Mouse (Mus musculus) liver, embryonic 16.5 days (tissue): ENCODE results near the gene Veph1. TPM values are rescaled to one million over a fixed set of nuclear protein-coding genes. Genes with fewer than 3 reads are reported as not detected.

ENCODE experiments used
- ATAC-seq: fragments of 200-750 bp; cut with Nextera tagmentation; 2 replicates; pipeline ENCODE4 v1.8.0; 2017; ENCODE audit warnings: low read depth, mild to moderate bottlenecking, moderate number of reproducible peaks, moderate library complexity
- H3K27ac ChIP-seq: fragments of 300-500 bp; sonication (generic); 2 replicates; pipeline ENCODE4 v1.5.1; 2014; ENCODE audit warnings: mild to moderate bottlenecking, low read length
- H3K27me3 ChIP-seq: fragments of 300-500 bp; sonication (generic); 2 replicates; pipeline ENCODE4 v1.6.1; 2014; ENCODE audit warnings: low read depth, low read length, mixed read lengths; ENCODE audit not compliant: control insufficient read depth, insufficient read depth
- H3K36me3 ChIP-seq: fragments of 300-500 bp; sonication (generic); 2 replicates; pipeline ENCODE4 v1.6.1; 2014; ENCODE audit warnings: mild to moderate bottlenecking; ENCODE audit not compliant: control insufficient read depth, insufficient read depth
- H3K4me1 ChIP-seq: fragments of 300-500 bp; sonication (generic); 2 replicates; pipeline ENCODE4 v1.6.1; 2014; ENCODE audit warnings: low read depth, low read length, mixed read lengths; ENCODE audit not compliant: control insufficient read depth
- H3K4me2 ChIP-seq: fragments of 300-500 bp; sonication (generic); 2 replicates; pipeline ENCODE4 v1.6.1; 2014; ENCODE audit warnings: low read depth, low read length, mixed read lengths
- H3K4me3 ChIP-seq: fragments of 300-500 bp; sonication (generic); 2 replicates; pipeline ENCODE4 v1.5.1; 2014; ENCODE audit warnings: low read depth, mild to moderate bottlenecking, low read length
- H3K9ac ChIP-seq: fragments of 300-500 bp; sonication (generic); 2 replicates; pipeline ENCODE4 v1.6.1; 2014; ENCODE audit warnings: low read depth, low read length
- H3K9me3 ChIP-seq: fragments of 300-500 bp; sonication (generic); replicated peaks from 2 replicates; pipeline ENCODE4 v1.6.1; 2016; ENCODE audit warnings: low read length; ENCODE audit not compliant: control insufficient read depth
- WGBS: fragments of 180-500 bp; shearing (Covaris S2); extraction: QIAGEN DNeasy Blood & Tissue Kit; methylation state at CpG from one replicate; pipeline ENCODE4 v1.1.7; 2014; ENCODE audit not compliant: insufficient replicate concordance; 5-methylcytosine and 5-hydroxymethylcytosine counted together
- polyA plus RNA-seq: library from polyadenylated mRNA; unstranded; fragments of >200 nt; fragmentation: Nextera tagmentation; extraction: Ambion mirVana; gene quantifications from 2 replicates; pipeline ENCODE4 v1.2.1, GENCODE M21; 2015

Gene Veph1
- 0.12 and 0.16 TPM in 2 replicates for polyA plus RNA-seq

DNA sequence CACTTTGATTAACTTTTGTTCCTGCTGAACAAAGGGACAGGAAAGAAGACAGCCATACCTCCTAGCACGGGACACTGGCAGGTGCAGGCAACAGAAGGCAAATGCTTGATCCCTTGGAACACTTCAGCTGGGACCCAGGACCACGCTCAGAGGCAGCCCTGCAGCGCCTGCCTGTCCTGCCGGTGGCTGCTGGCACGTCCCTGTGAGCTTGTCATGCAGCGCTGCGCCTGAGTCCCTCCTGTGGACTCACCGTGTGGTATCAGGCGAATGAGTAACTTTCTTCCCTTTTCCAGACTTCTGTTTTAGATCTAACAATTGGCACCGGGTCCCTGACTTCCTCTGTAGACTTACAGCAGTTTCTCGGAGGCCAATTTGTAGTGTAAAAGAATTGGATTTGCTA, at the start of gene Veph1:
TSS of gene Veph1 (minus strand) at position 293 of the 400 bp plus-strand sequence.
- no peaks in the 10 kb centered on the region for H3K9me3 ChIP-seq
- 18% methylated on average over 11 of the region's 11 CpGs for WGBS

DNA sequence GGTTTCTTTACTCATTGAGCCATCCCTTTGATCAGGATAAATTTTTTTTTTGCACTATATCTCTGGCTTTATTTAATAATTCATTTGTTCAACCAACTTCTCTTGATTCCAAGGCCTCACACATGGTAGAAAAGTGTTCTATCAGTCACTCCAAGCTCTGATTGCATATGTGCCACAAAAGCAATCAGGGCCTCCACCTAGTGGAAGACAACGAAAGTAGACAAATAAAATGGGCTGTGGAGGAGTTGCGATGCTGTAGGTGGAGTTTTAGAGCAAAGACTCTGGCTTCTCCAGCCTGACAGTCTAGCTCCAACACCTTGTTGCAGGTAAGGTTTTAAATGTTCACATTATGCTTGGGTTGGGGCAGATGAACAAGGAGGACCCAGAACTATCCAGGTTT, 44.1 kb upstream of the Veph1 start:
- ATAC-seq, result no peak
- Histone ChIP-seq H3K4me1 (no peaks in the 10 kb centered on the region), H3K36me3 (no peaks in the 10 kb centered on the region), H3K9ac (no peak overlapping the region), H3K27me3 (no peaks in the 10 kb centered on the region), H3K27ac (no peak overlapping the region), H3K4me3 (no peak overlapping the region), H3K4me2 (no peak overlapping the region), H3K9me3 (no peaks in the 10 kb centered on the region)
- WGBS, result 64% methylated on average over 2 of the region's 2 CpGs

More for the DNA sequence above, at the start of gene Veph1:
- H3K4me2 ChIP-seq, result no peak within 1 kb of the TSS
- no peak for ATAC-seq
- H3K27me3 ChIP-seq, result no peaks in the 10 kb centered on the region
- H3K36me3 ChIP-seq, result no peaks in the 10 kb centered on the region
- no peaks in the 10 kb centered on the region for H3K4me1 ChIP-seq
- H3K27ac ChIP-seq, result no peak within 1 kb of the TSS
- no peak within 1 kb of the TSS for H3K4me3 ChIP-seq
- no peak within 1 kb of the TSS for H3K9ac ChIP-seq

DNA sequence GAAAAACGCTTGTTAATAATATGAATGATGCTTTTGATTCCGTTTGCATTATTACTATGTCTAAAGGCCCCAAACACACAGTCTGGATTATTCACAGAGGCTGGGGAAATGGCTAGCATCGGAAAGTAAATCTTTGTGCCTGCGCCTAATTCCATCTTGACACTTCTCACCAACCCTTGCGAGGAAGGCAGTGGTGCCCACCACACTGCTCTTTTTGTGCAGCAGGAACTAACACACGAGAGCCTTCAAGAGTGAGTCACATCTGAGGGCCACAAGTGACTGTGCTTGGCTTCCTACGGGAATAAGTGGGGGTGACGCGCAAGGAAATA, 35.7 kb upstream of the Veph1 start:
- H3K4me1 ChIP-seq, result no peaks in the 10 kb centered on the region
- 65% methylated on average over 9 of the region's 9 CpGs for WGBS
- ATAC-seq, result no peak

DNA sequence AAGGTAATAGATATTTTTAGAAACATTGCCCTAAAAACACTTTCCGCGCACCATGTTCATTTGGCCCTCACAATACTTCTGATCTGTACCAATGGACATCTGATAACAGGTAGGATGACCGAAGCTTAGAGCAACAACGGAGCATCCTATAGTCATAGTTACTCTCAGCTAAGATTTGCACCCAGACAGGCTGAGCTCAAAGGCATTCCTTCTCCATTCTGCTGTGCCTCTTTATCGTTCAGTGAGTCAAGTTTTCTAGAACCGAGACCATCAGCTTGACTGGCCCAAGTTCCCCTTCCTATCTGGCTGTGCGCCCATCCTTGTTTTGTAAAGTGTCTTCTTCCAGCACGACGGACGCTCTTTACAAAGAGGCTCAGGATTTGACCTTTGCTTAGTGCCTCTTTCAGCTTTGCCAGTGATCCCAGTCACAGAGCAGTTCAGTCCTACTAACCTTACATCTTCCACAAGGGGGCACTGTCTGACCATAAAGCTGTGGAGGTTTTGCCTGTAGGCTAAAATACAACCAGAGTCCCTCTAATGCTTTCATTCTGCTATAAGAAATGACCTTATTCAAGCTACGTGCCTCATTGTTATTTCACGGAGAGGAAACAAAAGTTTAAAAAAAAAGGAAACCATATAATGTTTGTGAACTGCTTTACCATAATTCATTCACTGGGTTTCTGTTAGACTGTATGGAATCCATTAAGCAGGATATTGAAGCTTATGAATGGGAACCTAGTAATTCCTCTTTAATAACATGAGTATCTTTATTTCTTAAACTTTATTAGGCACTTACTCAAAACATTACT, 35.2 kb upstream of the Veph1 start:
- no peaks in the 10 kb centered on the region for H3K9me3 ChIP-seq
- no peak overlapping the region for H3K9ac ChIP-seq
- no peak overlapping the region for H3K4me3 ChIP-seq
- no peak overlapping the region for H3K4me2 ChIP-seq
- H3K36me3 ChIP-seq, result no peaks in the 10 kb centered on the region
- H3K27me3 ChIP-seq, result no peaks in the 10 kb centered on the region
- WGBS, result 33% methylated on average over 12 of the region's 12 CpGs
- no peak for ATAC-seq
- H3K27ac ChIP-seq, result no peak overlapping the region
- no peaks in the 10 kb centered on the region for H3K4me1 ChIP-seq

More for the DNA sequence above, 35.7 kb upstream of the Veph1 start:
- no peaks in the 10 kb centered on the region for H3K9me3 ChIP-seq
- H3K4me2 ChIP-seq, result no peak overlapping the region
- no peaks in the 10 kb centered on the region for H3K36me3 ChIP-seq
- no peak overlapping the region for H3K4me3 ChIP-seq
- no peaks in the 10 kb centered on the region for H3K27me3 ChIP-seq
- H3K9ac ChIP-seq, result no peak overlapping the region
- H3K27ac ChIP-seq, result no peak overlapping the region

DNA sequence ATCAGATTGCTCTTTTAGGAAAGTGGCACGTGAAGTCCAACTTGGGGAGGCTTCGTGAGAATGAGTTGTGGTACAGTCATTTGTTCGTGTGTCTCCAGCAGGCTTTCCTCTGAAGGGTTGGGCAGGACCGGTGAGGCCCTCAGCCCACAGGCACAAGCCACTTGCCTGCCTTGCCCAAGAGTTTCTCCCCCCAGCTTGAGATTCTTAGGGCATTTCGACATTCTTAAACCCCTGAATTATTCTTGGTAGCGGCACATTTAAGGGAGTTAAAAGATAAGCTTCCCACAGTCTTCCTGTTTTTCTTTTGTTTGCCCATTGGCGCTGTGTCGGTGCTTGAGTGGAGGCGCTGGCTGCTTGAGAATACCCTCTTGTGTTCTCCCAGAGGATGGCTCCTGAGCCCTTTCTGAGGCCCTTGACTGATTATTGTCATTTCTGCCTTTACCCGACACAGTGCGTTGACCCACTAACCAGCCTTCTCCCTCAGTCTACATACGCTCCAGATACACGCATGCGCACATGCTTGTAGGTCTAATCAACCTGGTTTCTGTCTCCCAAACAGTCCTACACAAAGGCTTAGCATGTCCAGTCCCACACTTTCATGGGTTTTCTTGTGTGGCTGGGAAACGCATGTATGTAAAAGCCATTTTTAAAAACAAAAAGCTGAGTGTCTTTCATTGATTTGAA, 34.4 kb upstream of the Veph1 start:
- no peak overlapping the region for H3K4me3 ChIP-seq
- H3K36me3 ChIP-seq, result no peaks in the 10 kb centered on the region
- 43% methylated on average over 15 of the region's 15 CpGs for WGBS
- H3K27me3 ChIP-seq, result no peaks in the 10 kb centered on the region
- H3K4me1 ChIP-seq, result no peaks in the 10 kb centered on the region
- no peaks in the 10 kb centered on the region for H3K9me3 ChIP-seq
- H3K4me2 ChIP-seq, result no peak overlapping the region
- H3K9ac ChIP-seq, result no peak overlapping the region
- H3K27ac ChIP-seq, result no peak overlapping the region
- no peak for ATAC-seq

DNA sequence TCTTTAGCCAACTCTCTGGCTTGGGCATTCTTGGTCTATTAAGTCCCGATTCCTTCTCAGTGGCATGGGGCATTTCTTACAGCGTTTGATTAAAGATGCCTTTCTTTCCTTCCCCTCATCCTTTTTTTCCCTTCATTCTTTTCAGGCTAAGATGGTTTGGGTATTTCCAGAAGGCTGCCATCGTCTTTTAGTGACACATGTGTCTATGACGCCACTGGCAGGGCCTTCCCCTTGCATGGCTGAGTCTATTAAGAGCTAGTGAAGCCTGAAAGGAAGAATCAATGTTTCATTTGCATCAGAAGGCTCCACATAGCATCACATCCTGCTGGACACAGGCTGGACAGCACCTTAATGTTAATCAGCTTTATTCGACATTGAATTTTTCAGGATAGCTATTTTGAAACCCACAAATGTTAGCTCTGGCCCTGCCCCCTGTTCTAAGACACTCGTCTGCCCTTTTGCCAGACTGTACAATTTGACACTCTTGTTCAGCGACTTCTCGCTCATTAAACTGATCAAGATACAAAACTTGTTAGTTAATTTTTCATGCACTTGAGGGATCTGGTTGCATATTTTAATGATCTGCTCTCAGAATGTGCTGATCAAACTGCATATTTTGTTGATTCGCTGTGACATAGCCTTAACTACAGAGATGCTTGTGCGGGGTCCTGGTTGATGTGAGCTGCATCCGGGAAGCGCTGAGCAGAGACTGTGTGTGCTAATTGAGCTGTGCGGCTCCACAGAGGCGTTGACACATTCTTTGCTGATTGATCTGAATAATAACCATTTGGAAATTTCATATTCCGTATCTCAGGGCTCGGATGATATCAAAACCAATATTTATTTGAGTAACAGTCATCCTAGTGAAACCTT, 29.6 kb upstream of the Veph1 start:
- Histone ChIP-seq H3K36me3 (no peaks in the 10 kb centered on the region), H3K4me2 (no peak overlapping the region), H3K9me3 (no peaks in the 10 kb centered on the region), H3K9ac (no peak overlapping the region), H3K27ac (no peak overlapping the region), H3K4me3 (no peak overlapping the region), H3K27me3 (no peaks in the 10 kb centered on the region), H3K4me1 (no peaks in the 10 kb centered on the region)
- WGBS, result 66% methylated on average over 16 of the region's 16 CpGs
- ATAC-seq, result no peak

DNA sequence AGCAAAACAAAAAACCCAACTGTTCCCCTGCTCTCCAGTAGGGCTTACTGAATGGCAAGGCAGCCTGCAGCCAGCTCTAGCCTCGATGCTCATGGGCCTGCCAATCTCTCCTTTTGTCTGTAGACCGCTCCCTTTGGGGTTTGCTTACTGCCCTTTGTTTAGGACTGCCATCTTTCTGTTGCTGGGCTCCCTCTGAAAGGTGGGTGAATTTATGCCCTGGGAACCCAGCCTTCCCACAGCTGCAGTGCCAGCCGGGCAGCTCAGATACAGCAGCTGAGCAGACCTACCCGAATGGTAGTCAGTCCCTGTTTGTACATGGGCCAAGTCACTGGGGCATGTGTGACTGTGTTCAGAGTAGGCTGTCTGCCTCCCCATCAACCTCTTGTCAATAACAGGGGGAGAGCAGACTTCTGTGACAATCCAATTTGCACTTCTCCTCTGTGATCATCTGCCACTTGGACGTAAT, 28.9 kb upstream of the Veph1 start:
- H3K9me3 ChIP-seq, result no peaks in the 10 kb centered on the region
- WGBS, result 67% methylated on average over 5 of the region's 5 CpGs
- no peak for ATAC-seq
- no peaks in the 10 kb centered on the region for H3K36me3 ChIP-seq
- no peak overlapping the region for H3K4me2 ChIP-seq
- no peak overlapping the region for H3K9ac ChIP-seq
- no peaks in the 10 kb centered on the region for H3K27me3 ChIP-seq
- H3K4me3 ChIP-seq, result no peak overlapping the region
- no peaks in the 10 kb centered on the region for H3K4me1 ChIP-seq
- no peak overlapping the region for H3K27ac ChIP-seq

DNA sequence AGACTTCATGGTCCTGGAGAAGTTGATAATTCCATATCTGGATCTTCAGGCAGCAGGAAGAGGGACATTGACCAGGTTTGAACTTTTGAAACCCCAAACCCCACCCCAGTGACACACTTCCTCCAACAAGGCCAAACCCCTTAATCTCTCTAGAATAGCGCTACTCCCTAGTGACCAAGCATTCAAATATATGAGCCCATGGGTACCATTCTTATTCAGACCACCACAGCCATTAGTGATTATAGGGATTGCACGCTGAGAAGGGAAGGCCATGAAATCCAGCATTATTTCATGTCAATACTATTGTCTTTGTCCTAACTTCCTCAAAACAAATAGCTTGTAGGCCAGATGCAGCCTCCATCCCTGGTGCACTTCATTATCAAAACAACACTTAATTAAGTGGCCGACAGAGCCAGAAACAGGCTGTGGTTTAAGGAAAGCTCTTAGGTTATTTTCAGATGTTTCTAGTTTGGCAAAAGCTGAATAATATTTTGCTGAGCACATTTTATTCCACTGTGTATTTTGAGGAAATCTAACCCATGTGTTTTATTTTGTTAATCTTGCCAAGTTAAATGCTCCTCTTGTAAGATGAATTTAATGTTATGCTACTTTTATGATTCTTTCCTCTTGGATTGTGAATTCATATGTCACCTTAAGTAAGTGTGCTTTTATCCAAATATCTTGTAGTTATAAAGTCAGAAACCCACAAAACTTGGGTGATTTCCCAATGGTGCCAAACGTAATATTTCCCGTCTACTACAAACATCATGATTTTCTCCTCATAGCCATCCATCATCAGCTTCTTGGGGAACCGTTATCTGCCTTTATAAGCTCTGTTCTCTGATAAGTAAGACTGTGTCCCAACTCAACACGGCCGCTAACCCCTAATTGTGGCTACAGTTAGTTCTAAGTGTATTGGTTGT, 18.4 kb upstream of the Veph1 start:
- Histone ChIP-seq H3K4me1 (no peaks in the 10 kb centered on the region), H3K9me3 (no peaks in the 10 kb centered on the region), H3K9ac (no peak overlapping the region), H3K4me3 (no peak overlapping the region), H3K36me3 (no peaks in the 10 kb centered on the region), H3K4me2 (no peak overlapping the region), H3K27me3 (no peaks in the 10 kb centered on the region), H3K27ac (no peak overlapping the region)
- no peak for ATAC-seq
- 63% methylated on average over 8 of the region's 8 CpGs for WGBS
